Mouse (Mus musculus) forebrain, embryonic 13.5 days (tissue): Measurements from ENCODE around the gene Clec2d. TPM values are rescaled to one million over a fixed set of nuclear protein-coding genes. Genes with fewer than 3 reads are reported as not detected.
"Not testable (repeated sequence)": the region's sequence is repeated elsewhere in the genome, so short reads cannot be mapped to it uniquely, and the experiment has no call there.

Experiments used
- ATAC-seq: fragments of 200-750 bp; cut with Nextera tagmentation; 2 replicates; pipeline ENCODE4 v1.8.0; 2017
- H3K27ac ChIP-seq: fragments of 300-500 bp; sonication (generic); 2 replicates; pipeline ENCODE4 v1.5.1; 2015; ENCODE audit warnings: inconsistent platforms, mild to moderate bottlenecking, moderate library complexity
- H3K27me3 ChIP-seq: fragments of 300-500 bp; sonication (generic); 2 replicates; pipeline ENCODE4 v1.6.1; 2015; ENCODE audit warnings: mild to moderate bottlenecking, inconsistent platforms
- H3K36me3 ChIP-seq: fragments of 300-500 bp; sonication (generic); 2 replicates; pipeline ENCODE4 v1.6.1; 2015; ENCODE audit warnings: mild to moderate bottlenecking, inconsistent platforms; ENCODE audit not compliant: poor library complexity, severe bottlenecking
- H3K4me1 ChIP-seq: fragments of 300-500 bp; sonication (generic); 2 replicates; pipeline ENCODE4 v1.6.1; 2015; ENCODE audit warnings: inconsistent platforms
- H3K4me2 ChIP-seq: fragments of 300-500 bp; sonication (generic); 2 replicates; pipeline ENCODE4 v1.6.1; 2015; ENCODE audit warnings: inconsistent platforms, mild to moderate bottlenecking, moderate library complexity
- H3K4me3 ChIP-seq: fragments of 300-500 bp; sonication (generic); 2 replicates; pipeline ENCODE4 v1.5.1; 2015; ENCODE audit warnings: mild to moderate bottlenecking, inconsistent platforms
- H3K9ac ChIP-seq: fragments of 300-500 bp; sonication (generic); 2 replicates; pipeline ENCODE4 v1.6.1; 2015; ENCODE audit warnings: mild to moderate bottlenecking, inconsistent platforms
- H3K9me3 ChIP-seq: fragments of 300-500 bp; sonication (generic); replicated peaks from 2 replicates; pipeline ENCODE4 v1.6.1; 2016; ENCODE audit warnings: inconsistent platforms
- WGBS: fragments of 180-500 bp; shearing (Covaris S2); methylation state at CpG from one replicate; pipeline ENCODE4 v1.1.7; 2015; 5-methylcytosine and 5-hydroxymethylcytosine counted together
- polyA plus RNA-seq: library from polyadenylated mRNA; unstranded; fragments of >200 nt; fragmentation: Nextera tagmentation; extraction: Ambion mirVana; gene quantifications from 2 replicates; pipeline ENCODE4 v1.2.1, GENCODE M21; 2015

The Clec2d gene
- polyA plus RNA-seq, 1 experiment from 2014 or later, result not detected

DNA sequence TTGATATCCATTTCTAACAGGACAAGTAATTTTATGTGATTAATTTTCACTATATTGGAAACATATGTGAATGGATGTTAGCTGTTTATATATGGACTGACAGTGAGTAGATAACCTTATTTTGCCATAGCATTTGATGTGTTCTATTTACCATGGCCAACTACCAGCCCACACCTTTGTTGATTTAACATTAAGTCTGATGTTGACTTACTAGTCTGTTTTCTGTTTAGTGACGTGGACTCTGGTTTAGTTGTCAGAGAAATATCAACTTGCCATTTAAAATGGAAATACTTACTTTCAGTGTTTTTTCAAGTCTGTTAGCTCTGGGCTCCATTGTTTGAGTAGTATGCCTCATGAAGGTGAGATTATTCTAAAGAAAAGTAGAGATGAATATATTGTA, 3.8 kb upstream of the Clec2d start:
- Histone ChIP-seq H3K4me1 (peaks cover 6% of the 10 kb centered on the region; the same call in 1 of the 2 replicates), H3K4me3 (no peak overlapping the region), H3K9ac (no peak overlapping the region), H3K4me2 (no peak overlapping the region), H3K27me3 (no peaks in the 10 kb centered on the region), H3K27ac (no peak overlapping the region), H3K9me3 (no peaks in the 10 kb centered on the region), H3K36me3 (no peaks in the 10 kb centered on the region)
- 89% methylated on average over 1 of the region's 1 CpGs for WGBS
- ATAC-seq, result no peak

DNA sequence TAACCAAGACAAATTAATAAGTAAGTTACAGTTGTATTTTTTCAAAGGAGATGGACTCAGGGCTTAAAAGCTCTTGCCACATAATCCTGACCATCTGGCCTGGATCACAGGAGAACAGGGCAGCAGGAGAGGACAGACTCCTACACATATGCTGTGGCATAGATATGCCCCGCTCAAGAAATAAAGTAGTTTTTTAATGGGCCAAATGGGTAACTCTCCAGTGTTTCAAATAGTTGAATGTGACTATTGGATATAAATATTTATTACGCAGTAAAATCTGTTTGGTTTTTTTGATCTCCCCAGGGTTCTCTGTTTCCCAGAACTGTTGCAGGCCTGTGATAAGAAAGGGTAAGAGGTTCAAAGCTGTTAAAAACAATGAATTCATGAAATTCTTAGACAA, 1.1 kb upstream of the Clec2d start:
- Histone ChIP-seq H3K9me3 (no peaks in the 10 kb centered on the region), H3K27me3 (no peaks in the 10 kb centered on the region), H3K4me3 (no peak overlapping the region), H3K4me2 (no peak overlapping the region), H3K9ac (no peak overlapping the region), H3K36me3 (no peaks in the 10 kb centered on the region), H3K27ac (no peak overlapping the region), H3K4me1 (peaks cover 6% of the 10 kb centered on the region; the same call in 1 of the 2 replicates)
- ATAC-seq, result no peak
- WGBS, result 94% methylated on average over 2 of the region's 2 CpGs

DNA sequence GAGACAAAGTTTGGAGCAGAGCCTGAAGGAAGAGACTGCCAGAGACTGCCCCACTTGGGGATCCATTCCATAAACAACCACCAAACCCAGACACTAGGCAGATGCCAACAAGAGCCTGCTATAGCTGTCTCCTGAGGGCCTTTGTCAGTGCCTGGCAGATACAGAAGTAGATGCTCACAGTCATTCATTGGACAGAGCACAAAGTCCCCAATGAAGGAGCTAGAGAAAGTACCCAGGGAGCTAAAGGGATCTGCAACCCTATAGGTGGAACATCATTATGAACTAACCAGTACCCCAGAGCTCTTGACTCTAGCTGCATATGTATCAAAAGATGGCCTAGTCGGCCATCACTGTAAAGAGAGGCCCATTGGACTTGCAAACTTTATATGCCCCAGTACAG, 584 bp upstream of the Clec2d start:
- H3K4me2 ChIP-seq, H3K9me3 ChIP-seq, H3K4me3 ChIP-seq, H3K9ac ChIP-seq, H3K27me3 ChIP-seq, H3K36me3 ChIP-seq, H3K27ac ChIP-seq, H3K4me1 ChIP-seq, ATAC-seq: not testable (repeated sequence)
- WGBS, result 62% methylated on average over 1 of the region's 1 CpGs

DNA sequence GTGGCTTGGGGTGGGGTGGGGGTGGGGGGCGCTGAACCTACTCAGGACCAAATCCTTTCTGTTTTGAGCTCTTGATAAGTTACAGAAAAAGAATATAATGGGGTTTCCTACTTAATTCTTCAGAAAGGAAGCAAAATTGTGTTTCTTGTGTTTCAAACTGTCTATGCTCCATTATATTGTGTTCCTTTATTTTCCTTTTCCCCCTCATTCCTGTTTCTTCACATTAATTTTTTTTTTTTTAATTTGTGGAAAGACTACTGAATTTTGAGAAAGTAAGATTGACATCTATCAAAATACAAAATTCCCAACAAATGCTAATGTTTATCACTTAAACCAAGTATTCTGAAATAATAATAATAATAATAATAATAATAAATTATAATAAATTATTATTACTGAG, 834 bp downstream of the Clec2d start:
- WGBS, result 6% methylated on average over 1 of the region's 1 CpGs
- H3K9ac ChIP-seq, result no peak overlapping the region
- H3K36me3 ChIP-seq, result no peaks in the 10 kb centered on the region

DNA sequence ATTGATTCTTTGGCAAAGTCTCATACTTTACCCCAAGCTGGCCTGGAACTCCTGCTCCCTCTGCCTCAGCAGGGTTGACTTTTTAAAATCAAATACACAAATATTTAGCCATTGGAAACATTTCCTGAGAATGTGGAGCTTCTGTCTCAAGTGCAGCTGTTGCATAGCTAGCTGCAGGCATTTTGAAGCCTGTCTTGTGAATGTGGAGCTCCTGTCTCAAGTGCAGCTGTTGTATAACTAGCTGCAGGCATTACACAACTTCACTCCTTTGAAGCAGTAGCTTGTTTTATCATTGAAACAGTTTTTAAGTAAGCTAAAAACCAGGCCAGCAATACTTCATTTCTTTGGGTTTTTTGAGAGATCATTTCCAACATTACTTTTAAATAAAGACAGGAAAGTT, 1.3 kb downstream of the Clec2d start:
- Histone ChIP-seq H3K9ac (no peak overlapping the region), H3K4me2 (no peak overlapping the region), H3K4me3 (no peak overlapping the region), H3K4me1 (peaks cover 6% of the 10 kb centered on the region; the same call in 1 of the 2 replicates), H3K36me3 (no peaks in the 10 kb centered on the region), H3K27me3 (no peaks in the 10 kb centered on the region), H3K27ac (no peak overlapping the region), H3K9me3 (no peaks in the 10 kb centered on the region)
- ATAC-seq, result no peak

More for the DNA sequence above, 834 bp downstream of the Clec2d start:
- no peaks in the 10 kb centered on the region for H3K27me3 ChIP-seq
- peak overlapping the region; percentile 35; the same call in 1 of the 2 replicates for H3K4me3 ChIP-seq
- ATAC-seq, result no peak
- peak overlapping the region; percentile 58 for H3K4me2 ChIP-seq
- peaks cover 6% of the 10 kb centered on the region; the same call in 1 of the 2 replicates for H3K4me1 ChIP-seq
- H3K9me3 ChIP-seq, result no peaks in the 10 kb centered on the region
- peak overlapping the region; percentile 59; the same call in 1 of the 2 replicates for H3K27ac ChIP-seq

DNA sequence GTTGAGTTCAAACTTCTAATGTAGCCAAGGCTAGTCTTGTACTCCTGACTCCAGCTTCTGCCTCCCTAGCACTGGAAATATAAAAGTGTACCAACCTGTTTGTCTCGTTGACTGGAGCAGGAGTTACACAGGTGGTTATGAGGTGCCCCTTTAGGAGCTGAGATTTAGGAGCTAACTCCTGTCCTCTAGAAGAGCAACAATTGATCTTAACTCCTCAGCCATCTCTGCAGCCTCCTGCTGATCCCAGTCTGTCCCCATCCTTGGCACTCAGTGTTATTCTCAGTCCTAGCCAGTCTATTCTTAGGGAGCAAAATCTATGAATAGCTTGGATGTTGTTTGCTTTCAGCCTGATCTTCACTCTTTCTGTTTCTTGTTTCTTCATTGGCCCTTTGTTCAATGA, 2.1 kb downstream of the Clec2d start:
- Histone ChIP-seq H3K9me3 (no peaks in the 10 kb centered on the region), H3K4me2 (no peak overlapping the region), H3K9ac (no peak overlapping the region), H3K27me3 (no peaks in the 10 kb centered on the region), H3K27ac (no peak overlapping the region), H3K4me3 (no peak overlapping the region), H3K4me1 (peaks cover 6% of the 10 kb centered on the region; the same call in 1 of the 2 replicates), H3K36me3 (no peaks in the 10 kb centered on the region)
- 84% methylated on average over 1 of the region's 1 CpGs for WGBS
- no peak for ATAC-seq

DNA sequence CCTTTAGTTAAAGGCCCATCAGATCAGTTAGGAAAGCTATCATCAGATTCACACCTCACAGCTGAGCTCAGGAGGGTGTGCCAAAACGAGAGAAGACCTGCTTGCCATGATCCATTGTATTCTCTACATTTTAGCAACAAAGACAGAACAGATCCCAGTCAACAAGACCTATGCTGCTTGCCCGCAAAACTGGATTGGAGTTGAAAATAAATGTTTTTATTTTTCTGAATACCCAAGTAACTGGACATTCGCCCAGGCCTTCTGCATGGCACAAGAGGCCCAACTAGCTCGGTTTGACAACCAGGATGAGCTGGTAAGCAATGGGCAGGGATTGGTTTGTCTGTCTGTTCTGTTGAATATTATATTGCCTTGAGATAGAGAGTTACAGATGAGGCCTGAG, 3.6 kb downstream of the Clec2d start:
- not testable (repeated sequence) for H3K27ac ChIP-seq, H3K4me2 ChIP-seq, H3K9me3 ChIP-seq, ATAC-seq, H3K9ac ChIP-seq, H3K27me3 ChIP-seq, H3K4me3 ChIP-seq, H3K4me1 ChIP-seq, H3K36me3 ChIP-seq
- 88% methylated on average over 4 of the region's 4 CpGs for WGBS

DNA sequence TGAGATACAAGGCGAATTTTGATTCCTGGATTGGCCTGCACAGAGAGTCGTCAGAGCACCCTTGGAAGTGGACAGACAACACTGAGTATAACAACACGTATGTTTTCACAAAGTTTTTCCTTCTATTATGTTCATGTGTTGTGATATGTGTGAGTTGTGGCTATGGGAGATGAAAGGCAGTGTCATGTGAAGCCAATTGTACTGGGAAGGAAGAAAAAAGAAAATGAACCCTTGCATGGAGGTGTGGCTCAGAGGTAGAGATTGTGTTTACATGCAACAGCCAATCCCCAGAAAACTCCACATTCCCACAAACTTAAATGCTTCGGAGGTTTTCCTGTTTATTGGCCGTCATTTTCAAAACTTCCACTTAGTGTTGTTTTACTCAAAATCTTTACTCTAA, 4.4 kb downstream of the Clec2d start:
- Histone ChIP-seq H3K4me2 (no peak overlapping the region), H3K27me3 (no peaks in the 10 kb centered on the region), H3K4me3 (no peak overlapping the region), H3K27ac (no peak overlapping the region), H3K9me3 (no peaks in the 10 kb centered on the region), H3K9ac (no peak overlapping the region), H3K36me3 (no peaks in the 10 kb centered on the region), H3K4me1 (peaks cover 6% of the 10 kb centered on the region; the same call in 1 of the 2 replicates)
- 86% methylated on average over 5 of the region's 5 CpGs for WGBS
- ATAC-seq, result no peak

DNA sequence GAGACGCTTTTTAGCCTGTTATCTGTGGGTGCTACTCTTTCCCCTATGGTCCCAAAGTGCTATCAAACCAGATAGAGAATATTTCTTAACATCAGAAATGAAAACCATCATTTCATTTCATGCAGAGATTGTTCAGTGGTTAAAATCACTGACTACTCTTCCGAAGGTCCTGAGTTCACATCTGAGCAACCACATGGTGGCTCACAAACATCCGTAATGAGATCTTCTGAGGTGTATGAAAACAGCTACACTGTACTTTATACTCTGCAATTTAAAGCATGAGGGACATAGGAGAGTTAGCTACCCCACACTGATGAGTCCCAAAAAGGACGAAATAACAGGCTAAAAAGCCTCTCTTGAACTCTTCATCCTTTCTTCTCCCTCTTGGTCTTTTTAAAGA, 5.6 kb downstream of the Clec2d start:
- ATAC-seq, result no peak
- Histone ChIP-seq H3K27me3 (no peaks in the 10 kb centered on the region), H3K27ac (no peak overlapping the region), H3K36me3 (no peaks in the 10 kb centered on the region), H3K9me3 (no peaks in the 10 kb centered on the region), H3K4me1 (no peaks in the 10 kb centered on the region), H3K9ac (no peak overlapping the region), H3K4me2 (no peak overlapping the region), H3K4me3 (no peak overlapping the region)
- WGBS, result 90% methylated on average over 4 of the region's 4 CpGs

DNA sequence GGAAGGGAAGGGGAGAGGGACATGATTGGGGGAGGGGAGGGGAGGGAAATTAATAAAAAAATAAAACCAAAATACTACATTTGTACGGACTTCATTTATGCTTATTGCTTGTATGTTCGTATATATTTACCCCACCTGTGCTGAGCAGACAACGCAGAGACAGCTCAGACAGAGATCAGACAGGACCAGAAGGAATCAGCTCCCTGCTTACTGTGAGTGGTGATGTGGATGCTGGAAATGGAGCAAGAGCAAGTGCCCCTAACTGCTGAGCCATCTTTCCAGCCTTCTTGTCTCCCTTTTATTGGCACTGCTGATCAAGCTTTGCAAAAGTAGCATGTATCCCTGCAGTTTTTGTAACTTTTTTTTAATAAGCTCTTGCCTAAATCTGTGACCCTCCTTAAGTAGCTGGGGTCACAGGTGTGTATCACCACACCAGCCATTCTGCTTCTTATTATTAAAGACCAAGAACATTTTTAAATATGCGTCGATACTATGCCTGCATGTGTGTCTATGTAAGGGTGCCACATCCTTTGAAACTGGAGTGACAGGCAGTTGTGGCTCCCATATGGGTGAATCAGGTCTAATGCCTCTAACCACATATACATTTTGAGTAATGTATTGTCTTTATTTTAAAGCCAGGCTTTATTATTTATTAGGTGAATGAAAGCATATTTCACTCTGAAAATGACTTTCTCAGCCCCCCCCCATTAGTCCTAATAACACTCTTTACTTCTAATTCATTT, 6.2 kb downstream of the Clec2d start:
- H3K27me3 ChIP-seq, result no peaks in the 10 kb centered on the region
- no peaks in the 10 kb centered on the region for H3K9me3 ChIP-seq
- no peak for ATAC-seq
- no peak overlapping the region for H3K4me2 ChIP-seq
- no peaks in the 10 kb centered on the region for H3K4me1 ChIP-seq
- no peak overlapping the region for H3K27ac ChIP-seq
- no peak overlapping the region for H3K9ac ChIP-seq
- 93% methylated on average over 5 of the region's 5 CpGs for WGBS
- H3K4me3 ChIP-seq, result no peak overlapping the region
- no peaks in the 10 kb centered on the region for H3K36me3 ChIP-seq

DNA sequence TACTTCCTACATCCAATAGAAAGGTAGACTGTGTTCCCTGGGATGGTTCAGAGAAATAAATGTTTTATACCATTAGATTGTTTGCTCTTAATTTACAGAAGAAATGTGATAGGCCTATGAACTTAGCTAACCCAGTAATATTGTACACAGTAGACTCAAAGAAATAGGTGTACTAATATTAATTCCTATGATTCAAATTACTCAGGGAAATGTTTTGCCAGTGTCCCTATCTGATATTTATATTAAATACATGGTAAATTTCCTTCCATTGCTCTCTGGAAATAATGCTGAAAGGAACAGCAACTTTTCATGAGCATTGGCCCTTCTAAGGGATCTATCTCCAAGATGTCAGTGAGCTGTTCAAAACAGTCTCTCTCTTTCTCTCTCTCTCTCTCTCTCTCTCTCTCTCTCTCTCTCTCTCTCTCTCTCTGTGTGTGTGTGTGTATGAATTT, 6.8 kb downstream of the Clec2d start:
- no peak for ATAC-seq
- Histone ChIP-seq H3K27ac (no peak overlapping the region), H3K27me3 (no peaks in the 10 kb centered on the region), H3K4me1 (no peaks in the 10 kb centered on the region), H3K9ac (no peak overlapping the region), H3K36me3 (no peaks in the 10 kb centered on the region), H3K4me2 (no peak overlapping the region), H3K9me3 (no peaks in the 10 kb centered on the region), H3K4me3 (no peak overlapping the region)

DNA sequence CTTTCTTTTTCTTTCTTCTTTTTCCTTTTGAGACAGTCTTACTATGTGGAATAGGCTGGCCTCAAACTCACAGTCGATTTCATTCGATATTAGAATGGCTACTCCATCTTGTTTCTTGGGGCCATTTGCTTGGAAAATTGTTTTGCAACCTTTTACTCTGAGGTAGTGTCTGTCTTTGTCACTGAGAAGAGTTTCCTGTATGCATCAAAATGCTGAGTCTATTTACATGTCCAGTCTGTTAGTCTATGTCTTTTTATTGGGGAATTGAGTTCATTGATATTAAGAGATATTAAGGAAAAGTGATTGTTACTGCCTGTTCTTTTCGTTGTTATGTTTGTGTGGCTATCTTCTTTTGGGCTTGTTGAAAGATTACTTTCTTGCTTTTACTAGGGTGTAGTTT, 7.4 kb downstream of the Clec2d start:
- 94% methylated on average over 3 of the region's 3 CpGs for WGBS

DNA sequence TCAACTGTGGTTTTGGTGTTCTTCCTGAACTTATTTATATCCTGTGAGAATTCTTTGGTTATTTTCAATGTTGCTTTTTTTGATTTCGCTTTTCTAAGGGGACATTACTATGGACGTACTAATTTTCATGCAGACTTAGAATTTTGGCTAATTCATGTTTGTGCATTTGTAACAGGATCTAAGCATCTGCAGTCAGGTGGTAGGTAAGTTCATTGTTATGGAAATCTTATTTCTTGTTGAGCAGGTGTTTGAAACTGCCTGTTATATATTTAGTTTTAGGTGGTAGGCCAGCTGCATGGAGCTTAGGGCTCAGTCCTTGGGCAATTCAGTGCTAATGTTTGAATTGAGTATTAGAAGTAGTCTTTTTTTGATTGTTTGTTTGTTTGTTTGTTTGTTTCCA, 13.0 kb downstream of the Clec2d start:
- Histone ChIP-seq H3K36me3 (no peaks in the 10 kb centered on the region), H3K4me1 (no peaks in the 10 kb centered on the region), H3K4me2 (no peak overlapping the region), H3K9me3 (no peaks in the 10 kb centered on the region), H3K9ac (no peak overlapping the region), H3K27me3 (no peaks in the 10 kb centered on the region), H3K4me3 (no peak overlapping the region), H3K27ac (no peak overlapping the region)
- ATAC-seq, result no peak
- 89% methylated on average over 2 of the region's 2 CpGs for WGBS

More for the DNA sequence above, 7.4 kb downstream of the Clec2d start:
- H3K27ac ChIP-seq, H3K9me3 ChIP-seq, H3K9ac ChIP-seq, H3K4me2 ChIP-seq, H3K27me3 ChIP-seq, H3K4me1 ChIP-seq, H3K36me3 ChIP-seq, H3K4me3 ChIP-seq, ATAC-seq: not testable (repeated sequence)
